Mouse (Mus musculus) forebrain, embryonic 10.5 days (tissue): ENCODE results near the gene Fcrl1. TPM values are rescaled to one million over a fixed set of nuclear protein-coding genes. Genes with fewer than 3 reads are reported as not detected.

Experiments
- DNase-seq: peaks from one replicate; pipeline ENCODE4 v3.0.0-alpha.2; 2017; ENCODE audit warnings: low spot score; ENCODE audit errors: extremely low spot score
- H3K27ac ChIP-seq: fragments of 300-500 bp; sonication (generic); 2 replicates; pipeline ENCODE4 v1.5.1; 2016; ENCODE audit warnings: mild to moderate bottlenecking
- H3K27me3 ChIP-seq: fragments of 300-500 bp; sonication (generic); 2 replicates; pipeline ENCODE4 v1.6.1; 2016; ENCODE audit warnings: mild to moderate bottlenecking; ENCODE audit not compliant: poor library complexity, severe bottlenecking
- H3K36me3 ChIP-seq: fragments of 300-500 bp; sonication (generic); replicated peaks from 2 replicates; pipeline ENCODE4 v1.6.1; 2016; ENCODE audit warnings: mild to moderate bottlenecking, moderate library complexity
- H3K4me1 ChIP-seq: fragments of 300-500 bp; sonication (generic); 2 replicates; pipeline ENCODE4 v1.6.1; 2016
- H3K4me3 ChIP-seq: fragments of 300-500 bp; sonication (generic); 2 replicates; pipeline ENCODE4 v1.5.1; 2016; ENCODE audit warnings: mild to moderate bottlenecking, moderate library complexity
- H3K9me3 ChIP-seq: fragments of 300-500 bp; sonication (generic); 2 replicates; pipeline ENCODE4 v1.6.1; 2016; ENCODE audit warnings: mild to moderate bottlenecking, moderate library complexity
- WGBS: fragments of 180-500 bp; shearing (Covaris S2); methylation state at CpG from one replicate; pipeline ENCODE4 v1.1.7; 2016; 5-methylcytosine and 5-hydroxymethylcytosine counted together
- polyA plus RNA-seq: library from polyadenylated mRNA; unstranded; fragments of >200 nt; fragmentation: Nextera tagmentation; extraction: Ambion mirVana; gene quantifications from 2 replicates; pipeline ENCODE4 v1.2.1, GENCODE M21; 2016

The Fcrl1 gene
- polyA plus RNA-seq, 1 experiment from 2014 or later: not detected

- Histone ChIP-seq H3K9me3 (no peaks in the 10 kb centered on the region), H3K27ac (no peak overlapping the region), H3K27me3 (no peaks in the 10 kb centered on the region), H3K4me3 (no peak overlapping the region), H3K36me3 (no peaks in the 10 kb centered on the region), H3K4me1 (no peaks in the 10 kb centered on the region)
- 71% methylated on average over 7 of the region's 7 CpGs for WGBS
- DNase-seq: no peak
Observed at GRCm38 (mm10) chr3:87381806-87382712, 5.9 kb downstream of the Fcrl1 start.

GRCm38 (mm10) chr3:87383308-87383707 lies 7.1 kb downstream of the Fcrl1 start:
- no peaks in the 10 kb centered on the region for H3K27me3 ChIP-seq
- no peak overlapping the region for H3K27ac ChIP-seq
- 95% methylated on average over 3 of the region's 3 CpGs for WGBS
- H3K9me3 ChIP-seq: no peaks in the 10 kb centered on the region
- no peaks in the 10 kb centered on the region for H3K36me3 ChIP-seq
- DNase-seq: no peak
- H3K4me1 ChIP-seq: no peaks in the 10 kb centered on the region
- H3K4me3 ChIP-seq: no peak overlapping the region

- H3K4me1 ChIP-seq: no peaks in the 10 kb centered on the region
- H3K36me3 ChIP-seq: no peaks in the 10 kb centered on the region
- no peak overlapping the region for H3K27ac ChIP-seq
- H3K4me3 ChIP-seq: no peak overlapping the region
- no peaks in the 10 kb centered on the region for H3K9me3 ChIP-seq
- DNase-seq: no peak
- 93% methylated on average over 9 of the region's 9 CpGs for WGBS
- H3K27me3 ChIP-seq: no peaks in the 10 kb centered on the region
Observed at GRCm38 (mm10) chr3:87385105-87385504, 8.9 kb downstream of the Fcrl1 start.

- Histone ChIP-seq H3K27ac (no peak overlapping the region), H3K4me1 (no peaks in the 10 kb centered on the region), H3K4me3 (no peak overlapping the region), H3K27me3 (no peaks in the 10 kb centered on the region), H3K9me3 (no peaks in the 10 kb centered on the region), H3K36me3 (no peaks in the 10 kb centered on the region)
- 97% methylated on average over 1 of the region's 1 CpGs for WGBS
- no peak for DNase-seq
Observed at GRCm38 (mm10) chr3:87390935-87391334, 14.7 kb downstream of the Fcrl1 start.

- WGBS: 73% methylated on average over 4 of the region's 4 CpGs
- H3K27me3 ChIP-seq: no peaks in the 10 kb centered on the region
- H3K27ac ChIP-seq: no peak overlapping the region
- no peak for DNase-seq
- no peaks in the 10 kb centered on the region for H3K9me3 ChIP-seq
- no peak overlapping the region for H3K4me3 ChIP-seq
- H3K4me1 ChIP-seq: no peaks in the 10 kb centered on the region
- no peaks in the 10 kb centered on the region for H3K36me3 ChIP-seq
Observed at GRCm38 (mm10) chr3:87398809-87399208, 22.6 kb downstream of the Fcrl1 start.

GRCm38 (mm10) chr3:87399906-87400305 lies 23.7 kb downstream of the Fcrl1 start:
- Histone ChIP-seq H3K27ac (no peak overlapping the region), H3K36me3 (no peaks in the 10 kb centered on the region), H3K4me3 (no peak overlapping the region), H3K4me1 (no peaks in the 10 kb centered on the region), H3K27me3 (no peaks in the 10 kb centered on the region), H3K9me3 (no peaks in the 10 kb centered on the region)
- no peak for DNase-seq
- WGBS: 89% methylated on average over 4 of the region's 4 CpGs

- no peaks in the 10 kb centered on the region for H3K27me3 ChIP-seq
- no peaks in the 10 kb centered on the region for H3K9me3 ChIP-seq
- no peak for DNase-seq
- no peaks in the 10 kb centered on the region for H3K4me1 ChIP-seq
- H3K27ac ChIP-seq: no peak overlapping the region
- no peaks in the 10 kb centered on the region for H3K36me3 ChIP-seq
- H3K4me3 ChIP-seq: no peak overlapping the region
- WGBS: 75% methylated on average over 5 of the region's 5 CpGs
Observed at GRCm38 (mm10) chr3:87401321-87401720, 25.1 kb downstream of the Fcrl1 start.

GRCm38 (mm10) chr3:87408171-87408570 lies 32.0 kb downstream of the Fcrl1 start:
- no peaks in the 10 kb centered on the region for H3K36me3 ChIP-seq
- peaks cover 8% of the 10 kb centered on the region for H3K4me1 ChIP-seq
- WGBS: 31% methylated on average over 4 of the region's 4 CpGs
- no peaks in the 10 kb centered on the region for H3K9me3 ChIP-seq
- DNase-seq: no peak
- no peak overlapping the region for H3K27ac ChIP-seq
- no peaks in the 10 kb centered on the region for H3K27me3 ChIP-seq
- no peak overlapping the region for H3K4me3 ChIP-seq

GRCm38 (mm10) chr3:87409196-87409935 lies 33.2 kb downstream of the Fcrl1 start:
- no peaks in the 10 kb centered on the region for H3K27me3 ChIP-seq
- H3K4me3 ChIP-seq: no peak overlapping the region
- no peaks in the 10 kb centered on the region for H3K36me3 ChIP-seq
- 92% methylated on average over 4 of the region's 4 CpGs for WGBS
- H3K27ac ChIP-seq: no peak overlapping the region
- no peak for DNase-seq
- H3K9me3 ChIP-seq: no peaks in the 10 kb centered on the region
- peaks cover 8% of the 10 kb centered on the region for H3K4me1 ChIP-seq

GRCm38 (mm10) chr3:87410605-87411004 lies 34.4 kb downstream of the Fcrl1 start:
- DNase-seq: no peak
- no peak overlapping the region for H3K4me3 ChIP-seq
- no peak overlapping the region for H3K27ac ChIP-seq
- H3K27me3 ChIP-seq: no peaks in the 10 kb centered on the region
- no peaks in the 10 kb centered on the region for H3K9me3 ChIP-seq
- 85% methylated on average over 6 of the region's 6 CpGs for WGBS
- H3K4me1 ChIP-seq: peaks cover 8% of the 10 kb centered on the region
- H3K36me3 ChIP-seq: no peaks in the 10 kb centered on the region

- no peak overlapping the region for H3K27ac ChIP-seq
- no peaks in the 10 kb centered on the region for H3K9me3 ChIP-seq
- H3K4me1 ChIP-seq: peaks cover 8% of the 10 kb centered on the region
- H3K27me3 ChIP-seq: no peaks in the 10 kb centered on the region
- no peak overlapping the region; the same call in 1 of the 2 replicates for H3K4me3 ChIP-seq
- H3K36me3 ChIP-seq: no peaks in the 10 kb centered on the region
- DNase-seq: peak; percentile 70
- WGBS: 8% methylated on average over 12 of the region's 12 CpGs
Observed at GRCm38 (mm10) chr3:87411150-87411549, 35.0 kb downstream of the Fcrl1 start.

GRCm38 (mm10) chr3:87420645-87421044 lies 44.5 kb downstream of the Fcrl1 start:
- H3K4me1 ChIP-seq: no peaks in the 10 kb centered on the region
- no peak for DNase-seq
- H3K4me3 ChIP-seq: no peak overlapping the region
- 61% methylated on average over 1 of the region's 1 CpGs for WGBS
- H3K36me3 ChIP-seq: no peaks in the 10 kb centered on the region
- no peaks in the 10 kb centered on the region for H3K27me3 ChIP-seq
- no peaks in the 10 kb centered on the region for H3K9me3 ChIP-seq
- no peak overlapping the region for H3K27ac ChIP-seq

- no peak for DNase-seq
- Histone ChIP-seq H3K4me3 (no peak overlapping the region), H3K27ac (no peak overlapping the region), H3K36me3 (no peaks in the 10 kb centered on the region), H3K9me3 (no peaks in the 10 kb centered on the region), H3K4me1 (no peaks in the 10 kb centered on the region), H3K27me3 (no peaks in the 10 kb centered on the region)
- WGBS: 83% methylated on average over 4 of the region's 4 CpGs
Observed at GRCm38 (mm10) chr3:87422386-87422910, 46.3 kb downstream of the Fcrl1 start.
